Mouse (Mus musculus): ENCODE results near the gene Sgo1.
"Not testable (repeated sequence)": the region's sequence is repeated elsewhere in the genome, so short reads cannot be mapped to it uniquely, and the experiment has no call there.

Sgo1 gene

DNA sequence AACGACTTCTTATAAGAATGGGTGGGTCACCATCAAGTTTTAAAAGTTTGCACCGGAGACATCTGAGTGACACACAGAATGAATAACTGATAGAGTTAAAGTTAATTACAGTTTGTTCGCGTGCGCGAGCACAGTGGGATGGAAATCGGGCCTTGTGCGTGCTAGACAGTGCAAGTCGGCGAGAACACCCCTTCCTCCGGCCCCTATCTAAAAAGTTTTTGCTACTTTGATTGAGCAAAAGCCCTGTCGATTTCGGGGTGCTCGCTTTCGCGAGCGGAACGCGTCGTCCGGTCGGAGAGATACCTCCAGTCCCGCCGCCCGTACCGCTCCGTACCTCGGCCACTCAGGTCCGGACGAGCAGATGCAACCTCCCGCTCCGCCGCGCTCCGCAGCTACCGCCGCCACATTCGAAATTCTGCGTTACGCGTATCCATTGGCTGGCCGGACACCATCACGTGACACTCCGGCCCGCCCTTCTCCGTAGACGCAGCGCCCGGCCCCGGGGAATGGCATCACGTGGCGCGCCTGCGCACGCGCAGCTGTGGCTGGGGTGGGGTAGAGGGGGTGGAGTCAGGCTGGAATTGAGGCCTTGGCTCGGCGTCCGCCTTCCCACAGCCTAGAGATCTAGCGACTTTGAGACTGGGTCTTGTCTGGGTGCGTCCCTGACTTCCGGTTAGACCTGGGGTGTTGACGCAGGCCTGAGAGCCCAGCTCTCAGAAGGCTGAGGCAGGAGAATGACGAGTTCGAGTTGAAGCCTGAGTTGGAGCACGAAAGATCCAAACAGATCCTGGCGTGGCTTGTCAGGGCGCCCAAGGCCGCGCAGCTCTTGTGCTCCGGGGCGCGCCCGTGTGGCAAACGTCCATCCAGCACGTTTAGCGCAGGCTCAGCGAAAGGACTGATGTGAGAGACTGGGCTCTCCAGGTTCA is at the start of gene Sgo1:
Sgo1 (minus strand) TSS at position 457 of the 926 bp plus-strand sequence.
- peak; percentile 99 for DNase-seq (ENCODE audit: low read depth, low spot score)

DNA sequence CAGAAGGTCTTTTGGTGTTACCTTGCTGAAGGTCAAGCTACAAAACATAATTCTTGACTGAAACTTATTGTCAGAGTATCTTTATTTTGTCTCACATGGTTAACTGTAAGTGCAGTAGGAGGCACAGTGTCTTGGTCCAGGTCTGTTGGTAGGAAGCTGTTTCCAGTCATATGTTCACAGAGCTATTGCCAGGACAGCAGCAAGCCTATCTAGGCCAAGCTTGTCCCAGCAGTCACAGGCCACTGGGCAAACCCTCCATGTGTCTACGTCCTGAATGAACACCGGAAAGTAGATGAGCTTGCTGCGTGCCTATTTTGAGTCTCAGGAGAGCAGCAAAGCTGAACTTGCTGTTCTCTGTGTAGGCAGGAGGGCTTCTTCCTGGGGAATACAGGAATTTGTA is 29.8 kb upstream of the Sgo1 start:
- not testable (repeated sequence) for DNase-seq (ENCODE audit: low read depth, low spot score)

DNA sequence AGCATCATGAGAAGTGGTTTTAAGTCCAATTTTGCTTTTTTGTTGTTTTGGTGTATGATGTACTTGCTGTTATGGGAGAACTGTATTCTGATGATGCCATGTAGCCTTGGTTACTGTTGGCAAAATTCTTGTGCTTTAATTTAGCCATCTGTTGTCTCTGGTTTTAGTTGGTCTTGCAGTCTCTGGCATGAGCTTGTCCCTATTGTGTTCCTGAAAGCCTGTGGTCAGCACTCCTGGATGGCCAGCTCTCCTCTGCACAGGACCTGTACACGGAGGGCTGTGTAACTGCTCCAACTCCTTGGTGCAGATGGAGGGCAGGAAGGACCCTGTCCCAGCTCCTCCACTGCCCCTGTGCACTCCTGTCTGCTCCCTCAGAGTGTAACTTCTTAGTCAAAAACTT is 29.3 kb upstream of the Sgo1 start:
- no peak for DNase-seq (ENCODE audit: low read depth, low spot score)

DNA sequence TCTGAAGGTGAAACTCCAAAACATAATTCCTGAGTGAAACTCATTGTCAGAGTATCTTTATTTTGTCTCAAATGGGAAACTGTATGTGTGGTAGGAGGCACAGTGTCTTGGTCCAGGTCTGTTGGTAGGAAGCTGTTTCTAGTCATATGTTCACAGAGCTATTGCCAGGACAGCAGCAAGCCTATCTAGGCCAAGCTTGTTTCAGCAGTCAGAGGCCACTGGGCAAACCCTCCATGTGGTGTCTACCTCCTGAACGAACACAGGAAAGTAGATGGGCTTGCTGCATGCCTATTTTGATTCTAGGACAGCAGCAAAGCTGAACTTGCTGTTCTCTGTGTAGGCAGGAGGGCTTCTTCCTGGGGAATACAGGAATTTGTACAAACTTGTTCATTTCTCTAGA is 26.0 kb upstream of the Sgo1 start:
- not testable (repeated sequence) for DNase-seq (ENCODE audit: low read depth, low spot score)

DNA sequence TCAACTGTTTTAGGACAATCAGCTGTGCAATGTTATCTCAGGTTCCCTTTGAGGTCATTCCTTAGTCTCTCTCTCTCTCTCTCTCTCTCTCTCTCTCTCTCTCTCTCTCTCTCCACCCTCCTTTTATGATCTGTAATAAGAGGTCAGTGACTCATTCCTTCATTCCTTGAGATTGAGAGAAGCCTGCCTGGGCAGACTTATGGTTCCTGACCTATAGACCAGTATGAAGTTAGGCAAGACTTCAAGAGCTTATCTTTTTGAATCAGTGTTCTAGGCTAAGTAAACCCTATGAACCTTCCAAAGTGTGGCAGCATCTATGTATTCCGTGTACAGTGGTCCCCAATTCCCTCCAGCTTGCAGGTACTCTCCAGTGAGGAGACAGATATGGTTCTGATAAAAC is 25.3 kb upstream of the Sgo1 start:
- DNase-seq (ENCODE audit: low read depth, low spot score), result no peak

DNA sequence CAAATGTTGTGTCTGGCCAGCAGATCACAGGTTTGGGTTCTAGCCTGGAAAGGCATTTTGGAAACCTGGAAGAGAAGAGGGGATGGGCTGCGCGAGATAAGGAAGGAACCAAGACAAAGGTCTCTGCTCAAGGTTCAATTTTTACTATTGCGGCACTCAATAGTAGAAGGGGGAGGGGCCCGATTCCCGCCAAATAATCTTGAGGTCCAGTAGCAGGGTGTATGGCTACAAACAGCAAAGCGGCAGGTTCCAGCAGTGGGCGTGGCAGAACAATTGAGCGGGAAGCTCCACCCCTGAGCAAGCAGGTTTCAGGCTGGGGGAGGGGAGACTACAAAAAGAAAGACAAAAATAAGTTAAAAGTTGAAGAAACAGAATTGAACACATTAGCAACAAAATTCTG is 8.4 kb upstream of the Sgo1 start:
- DNase-seq (ENCODE audit: low read depth, low spot score), result not testable (repeated sequence)

DNA sequence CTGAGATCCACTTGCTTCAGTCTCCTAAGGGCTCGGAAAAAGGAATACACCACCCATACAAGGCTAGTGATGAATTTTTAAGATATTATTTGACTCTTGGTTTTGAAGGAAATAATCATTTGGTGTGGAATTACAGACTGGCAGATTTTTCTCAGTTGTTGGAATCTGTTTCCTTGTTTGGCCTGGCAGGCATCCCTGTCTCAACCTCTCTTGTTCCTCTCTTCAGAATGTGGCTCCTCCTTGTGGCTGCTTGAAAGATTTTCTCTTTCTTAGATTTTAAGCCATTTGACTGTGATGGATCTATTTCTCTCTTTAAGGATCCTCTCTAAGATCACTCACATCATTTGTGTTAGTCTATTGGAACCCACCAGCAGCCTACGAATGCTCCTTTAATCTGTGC is 4.9 kb upstream of the Sgo1 start:
- DNase-seq (ENCODE audit: low read depth, low spot score), result peak; percentile 45

DNA sequence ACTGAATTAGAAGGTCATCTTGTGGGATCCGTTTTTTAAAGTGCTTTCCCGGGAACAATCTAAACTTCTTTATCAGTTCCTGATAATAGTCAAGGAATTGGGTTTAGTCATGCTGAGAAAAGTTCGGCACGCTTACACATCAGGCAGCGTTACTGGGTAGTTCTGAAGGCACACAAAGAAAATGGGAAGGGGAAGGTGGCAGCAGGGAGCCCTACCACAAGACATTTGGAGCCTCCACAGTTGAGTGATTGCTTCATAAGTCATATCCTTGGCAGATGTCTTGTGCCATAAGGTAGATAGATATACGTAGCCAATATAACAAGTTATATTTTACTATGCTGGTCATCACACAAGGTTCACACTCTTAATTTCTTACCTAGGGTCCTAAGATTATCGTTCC is 813 bp upstream of the Sgo1 start:
- DNase-seq (ENCODE audit: low read depth, low spot score), result no peak

DNA sequence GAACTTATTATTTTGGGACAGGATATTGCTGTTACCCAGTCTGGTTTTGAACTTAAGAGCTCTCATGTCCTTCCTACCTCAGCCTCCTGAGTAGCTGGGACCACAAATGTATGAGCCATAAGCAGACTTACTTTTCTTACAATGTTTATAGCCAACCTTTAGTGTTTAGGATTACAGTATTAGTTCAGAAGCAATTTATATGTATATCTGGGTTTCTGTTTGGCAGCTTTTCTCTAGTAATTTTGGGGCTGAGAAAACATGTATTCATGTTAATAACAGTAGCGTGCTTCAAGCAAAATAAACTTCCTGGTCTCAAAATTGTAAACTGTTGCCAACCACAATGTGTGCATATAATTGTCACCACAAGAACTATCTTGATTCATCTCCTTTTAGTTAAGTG is 812 bp downstream of the Sgo1 start:
- no peak for DNase-seq (ENCODE audit: low read depth, low spot score)

DNA sequence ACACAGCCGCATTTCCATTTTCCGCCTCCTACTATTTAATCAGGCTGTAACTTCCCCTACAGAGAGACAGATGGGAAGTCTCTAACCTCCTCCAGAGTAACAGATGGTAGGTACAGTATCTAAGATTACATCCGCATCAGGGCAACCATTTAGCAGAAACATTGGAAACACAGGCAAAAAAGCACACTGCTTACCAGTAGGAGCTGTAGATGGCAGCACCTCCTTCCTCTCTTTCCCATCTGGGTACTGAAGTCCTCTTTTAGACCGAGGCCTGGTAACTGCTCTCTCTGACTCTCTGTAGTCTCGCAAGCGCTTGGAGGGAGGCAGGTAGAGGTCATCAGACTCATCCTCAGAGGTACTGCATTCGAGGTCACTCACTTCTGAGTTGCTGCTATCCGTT is 10.4 kb downstream of the Sgo1 start:
- no peak for DNase-seq (ENCODE audit: low read depth, low spot score)

DNA sequence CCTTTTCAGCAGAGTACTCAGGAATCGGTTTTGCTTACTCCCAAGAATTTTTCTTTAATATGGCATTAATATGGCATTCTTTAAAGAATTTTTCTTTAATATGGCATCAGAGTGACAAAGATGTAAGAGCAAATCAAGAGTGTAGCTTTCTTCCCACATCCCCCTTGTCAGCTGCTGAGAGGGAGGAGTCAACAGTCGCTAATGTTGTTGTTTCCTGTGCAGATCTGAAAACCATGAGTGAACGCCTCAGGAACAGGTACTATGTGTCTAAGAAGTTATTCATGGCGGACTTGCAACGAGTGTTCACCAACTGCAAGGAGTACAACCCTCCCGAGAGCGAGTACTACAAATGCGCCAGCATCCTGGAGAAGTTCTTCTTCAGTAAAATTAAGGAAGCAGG is 18.7 kb downstream of the Sgo1 start:
- no peak for DNase-seq (ENCODE audit: low read depth, low spot score)

DNA sequence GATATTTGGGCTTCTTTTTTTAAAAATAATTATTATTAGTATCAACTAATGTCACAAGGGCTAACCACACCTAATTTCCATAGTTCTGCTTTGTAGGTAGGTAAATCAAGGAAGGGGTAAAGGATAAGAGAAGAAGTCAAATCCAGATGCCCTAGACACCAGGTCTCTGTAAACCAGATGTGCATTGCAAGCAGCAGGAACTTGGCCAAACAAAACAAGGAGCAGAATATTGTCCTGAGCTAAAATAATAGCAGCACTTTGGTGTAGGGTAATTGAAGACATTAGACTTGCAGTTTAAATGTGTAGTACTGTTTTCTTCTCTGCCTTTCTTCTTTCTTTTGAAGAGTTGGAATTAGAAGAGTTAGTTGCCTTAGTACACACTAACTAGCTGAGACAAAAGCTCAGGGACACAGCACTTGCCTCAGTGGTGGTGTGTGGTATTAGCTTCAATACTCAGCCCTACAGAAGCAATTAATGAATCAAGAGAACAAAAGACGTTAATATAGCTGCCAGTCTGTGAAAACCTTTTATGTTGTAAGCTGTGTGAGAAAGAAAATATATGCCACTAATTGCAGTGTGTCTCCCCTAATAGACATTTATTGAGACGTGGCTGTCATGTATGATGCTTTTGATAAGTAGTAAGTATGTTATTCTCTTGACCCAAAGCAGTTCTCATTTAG is 24.3 kb downstream of the Sgo1 start:
- DNase-seq (ENCODE audit: low read depth, low spot score), result no peak

DNA sequence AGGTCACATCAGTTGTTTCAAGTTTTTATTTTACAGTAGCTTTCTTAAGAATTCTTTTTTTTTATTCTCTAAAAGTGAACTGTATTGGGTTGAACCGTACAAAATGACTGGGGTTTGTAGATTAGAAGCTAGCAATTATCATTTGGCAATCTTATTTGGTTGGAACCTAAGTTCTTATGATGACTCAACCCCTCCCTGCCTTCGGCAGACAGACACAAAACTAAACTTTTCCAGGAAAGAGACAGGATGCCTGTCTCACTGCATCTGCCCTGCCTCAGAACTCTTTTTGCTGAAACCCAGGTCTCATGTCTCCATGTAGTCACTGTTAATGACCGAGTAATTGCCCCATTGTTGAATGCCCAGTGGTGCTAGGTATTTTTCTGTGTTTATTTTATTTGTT is 24.9 kb downstream of the Sgo1 start:
- DNase-seq (ENCODE audit: low read depth, low spot score), result no peak

DNA sequence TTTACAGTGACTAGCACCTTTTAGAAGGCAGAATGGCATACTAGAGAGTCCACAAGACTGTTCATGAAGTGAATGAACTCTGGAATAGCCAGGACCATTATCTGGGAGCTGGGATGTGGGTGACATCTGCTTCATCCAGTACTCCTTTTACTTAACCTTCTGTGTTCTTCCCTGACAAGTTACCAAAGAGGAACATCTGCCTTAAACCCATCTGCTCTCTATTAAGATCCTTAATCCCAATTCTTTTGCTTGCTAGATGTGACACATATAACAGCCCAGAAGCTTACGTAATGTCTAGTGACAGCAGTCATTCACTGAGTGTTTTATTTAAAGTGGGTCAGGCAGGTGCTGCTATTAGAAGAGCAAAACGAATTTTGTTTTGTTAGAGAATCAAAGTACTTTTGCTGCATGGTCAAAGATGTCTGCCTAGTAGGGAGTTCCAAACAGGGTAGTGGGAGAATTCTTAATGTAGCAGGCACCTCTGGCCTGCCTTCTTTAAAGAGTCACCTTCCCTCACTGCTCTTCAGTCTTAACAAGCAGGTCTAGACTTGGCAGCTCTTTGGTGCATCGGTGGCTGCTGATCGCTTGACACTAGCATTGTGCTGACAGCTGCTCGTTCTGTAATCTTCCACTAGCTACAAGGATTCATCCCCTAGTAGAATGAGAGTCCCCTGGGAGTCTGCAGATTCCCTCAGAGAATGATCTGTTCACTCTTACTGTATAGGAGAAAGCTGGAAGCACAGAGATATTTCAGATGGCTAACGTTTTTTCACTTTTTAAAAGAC is 27.9 kb downstream of the Sgo1 start:
- no peak for DNase-seq (ENCODE audit: low read depth, low spot score)

DNA sequence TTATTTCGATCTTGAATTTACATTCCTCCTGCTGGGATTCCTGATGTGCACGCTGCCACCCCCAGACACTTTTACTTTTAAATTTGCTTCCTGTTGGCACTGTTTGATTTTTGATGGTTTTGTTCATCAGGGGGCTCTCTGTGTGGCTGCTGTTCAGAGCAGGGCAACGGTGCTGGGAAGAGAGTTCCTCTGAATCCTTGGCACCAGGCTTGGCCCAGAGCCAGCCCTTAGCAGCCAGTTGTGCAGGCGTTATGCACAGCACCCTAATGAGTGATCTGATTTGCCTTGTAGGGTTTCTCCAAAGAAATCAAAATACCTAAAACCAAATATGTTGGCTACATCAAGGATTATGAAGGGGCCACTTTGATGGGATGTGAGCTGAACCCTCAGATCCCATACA is 29.4 kb downstream of the Sgo1 start:
- no peak for DNase-seq (ENCODE audit: low read depth, low spot score)

DNA sequence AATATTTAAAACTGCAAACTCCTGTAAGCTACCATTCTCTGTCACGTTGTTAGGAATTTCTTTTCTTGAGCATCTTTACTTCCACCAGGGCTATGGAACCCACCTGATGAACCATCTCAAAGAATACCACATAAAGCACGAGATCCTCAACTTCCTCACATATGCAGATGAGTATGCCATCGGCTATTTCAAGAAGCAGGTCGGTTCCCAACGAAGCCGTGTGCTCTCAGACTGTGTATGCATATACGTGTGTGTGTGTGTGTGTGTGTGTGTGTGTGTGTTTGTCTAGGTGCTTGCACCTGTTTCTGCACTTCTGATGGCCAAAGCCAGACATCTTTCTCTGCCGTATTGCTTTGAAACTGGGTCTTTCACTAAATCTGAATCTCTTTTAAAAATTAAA is 29.9 kb downstream of the Sgo1 start:
- DNase-seq (ENCODE audit: low read depth, low spot score), result no peak

DNA sequence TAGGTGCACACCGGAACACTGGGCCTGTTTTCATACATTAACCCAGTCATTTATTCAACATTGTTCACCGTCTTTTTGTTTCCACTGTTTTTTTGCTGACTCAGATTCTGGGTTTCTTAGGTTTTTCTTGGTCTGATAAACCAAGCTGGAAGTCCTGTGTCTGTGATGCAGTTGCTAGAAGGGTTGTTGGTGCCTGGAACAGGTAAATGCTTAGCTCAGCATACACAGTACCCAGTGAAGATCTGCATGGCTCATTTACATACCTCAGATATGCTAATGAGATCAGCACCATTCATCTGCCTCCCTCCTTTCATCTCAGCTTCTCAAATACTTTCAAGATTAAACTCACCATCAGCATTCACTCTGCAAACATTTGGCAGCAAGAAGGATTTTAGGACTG is 30.5 kb downstream of the Sgo1 start:
- DNase-seq (ENCODE audit: low read depth, low spot score), result peak; percentile 11

DNA sequence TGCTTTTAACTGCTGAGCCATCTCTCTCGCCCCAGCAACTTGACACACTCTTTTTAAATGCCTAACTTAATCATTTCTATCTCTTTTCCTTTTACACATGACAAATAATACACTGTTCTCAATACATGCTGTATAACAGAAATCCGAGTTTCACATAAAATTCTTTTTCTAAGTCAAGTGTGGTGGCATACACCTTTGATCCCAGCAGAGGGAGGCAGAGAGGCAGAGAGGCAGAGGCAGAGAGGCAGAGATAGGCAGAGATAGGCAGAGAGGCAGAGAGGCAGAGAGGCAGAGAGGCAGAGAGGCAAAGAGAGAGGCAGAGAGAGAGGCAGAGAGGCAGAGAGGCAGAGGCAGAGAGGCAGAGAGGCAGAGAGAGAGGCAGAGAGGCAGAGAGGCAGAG is 31.7 kb downstream of the Sgo1 start:
- DNase-seq (ENCODE audit: low read depth, low spot score), result peak; percentile 26

DNA sequence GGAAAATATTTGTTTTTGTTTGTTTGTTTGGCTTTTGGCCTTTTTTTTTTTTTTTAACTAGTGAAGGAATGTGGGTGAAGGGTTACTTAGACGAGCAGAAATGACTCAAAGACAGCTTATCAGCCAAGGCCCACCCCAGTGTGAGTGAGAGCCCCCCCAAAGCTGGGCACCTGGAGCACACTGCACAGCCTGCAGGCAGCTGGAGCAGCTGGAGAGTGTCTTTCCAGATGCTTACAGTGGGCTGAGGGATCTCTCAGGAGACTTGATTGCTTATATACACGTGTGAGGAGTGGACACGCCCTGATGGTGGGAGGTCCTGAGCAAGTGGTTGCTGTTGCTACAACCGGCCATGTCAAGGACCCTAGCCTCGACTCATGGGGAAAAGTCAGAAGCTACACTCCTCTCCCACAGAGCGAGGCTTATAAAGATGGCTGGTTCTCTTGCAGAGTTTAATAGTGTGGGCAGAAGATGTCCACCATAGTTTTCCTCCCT is 32.7 kb downstream of the Sgo1 start:
- no peak for DNase-seq (ENCODE audit: low read depth, low spot score)

DNA sequence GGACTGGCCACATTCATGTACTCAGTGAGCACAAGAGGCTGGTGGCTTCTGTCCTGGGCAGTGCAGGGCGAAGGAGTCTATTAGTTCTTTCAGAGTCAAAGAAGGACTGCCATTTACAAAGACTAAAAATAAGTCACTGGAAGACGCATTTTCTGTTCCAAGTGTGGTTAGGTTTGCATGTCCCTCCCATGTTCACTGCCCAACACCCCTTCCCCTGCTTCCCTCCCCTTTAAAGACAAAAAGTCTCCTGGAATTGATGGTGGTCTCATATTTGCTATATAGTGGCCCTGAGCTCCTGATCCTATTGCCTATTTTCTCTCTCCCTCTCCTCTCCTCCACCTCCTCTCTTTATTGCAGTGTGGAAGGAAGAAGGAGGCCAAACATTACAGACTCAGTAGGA is 33.2 kb downstream of the Sgo1 start:
- DNase-seq (ENCODE audit: low read depth, low spot score), result no peak

DNA sequence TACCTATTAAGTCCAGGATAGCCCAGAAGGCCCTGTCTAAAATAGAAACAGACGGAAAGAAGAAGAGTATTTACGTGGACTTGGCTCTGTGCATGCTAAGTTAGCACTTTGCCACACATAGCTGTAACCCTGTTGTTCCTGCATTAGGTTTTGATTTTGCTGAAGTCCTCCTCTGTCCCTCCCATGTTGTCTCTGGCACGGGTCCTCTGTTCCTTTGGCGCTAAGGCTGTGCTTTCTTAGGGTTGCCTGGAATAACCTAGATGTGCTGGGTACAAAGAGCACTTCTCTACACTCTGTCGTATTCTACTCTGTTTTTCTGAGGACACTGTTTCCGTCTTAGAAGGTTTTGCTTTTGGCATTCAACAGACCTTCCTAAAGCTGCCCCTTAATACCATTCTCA is 34.1 kb downstream of the Sgo1 start:
- no peak for DNase-seq (ENCODE audit: low read depth, low spot score)

DNA sequence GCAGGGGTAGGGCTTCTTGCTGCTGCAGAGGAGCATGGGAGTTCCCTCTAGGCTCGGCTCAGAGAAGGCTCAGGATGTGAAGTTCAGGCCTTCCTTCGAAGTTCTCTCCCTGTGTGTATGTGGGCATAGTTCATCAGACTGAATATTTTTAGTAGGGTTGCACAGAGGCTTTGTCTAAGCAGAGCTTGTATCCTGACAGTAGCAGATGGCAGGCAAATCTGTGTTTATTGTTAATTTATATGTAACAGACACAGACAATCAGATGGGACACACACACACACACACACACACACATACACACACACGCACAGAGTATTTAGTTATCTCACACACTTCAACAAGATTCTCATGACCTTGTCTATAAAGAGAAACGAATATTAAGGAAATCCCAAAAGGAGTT is 34.5 kb downstream of the Sgo1 start:
- DNase-seq (ENCODE audit: low read depth, low spot score), result no peak
